Mouse (Mus musculus): ENCODE results near the gene Tanc1. TPM values are rescaled to one million over a fixed set of nuclear protein-coding genes. Genes with fewer than 3 reads are reported as not detected.

Tanc1 gene
- polyA plus RNA-seq, 1 experiment from 2014 or later: 24.8 TPM

DNA sequence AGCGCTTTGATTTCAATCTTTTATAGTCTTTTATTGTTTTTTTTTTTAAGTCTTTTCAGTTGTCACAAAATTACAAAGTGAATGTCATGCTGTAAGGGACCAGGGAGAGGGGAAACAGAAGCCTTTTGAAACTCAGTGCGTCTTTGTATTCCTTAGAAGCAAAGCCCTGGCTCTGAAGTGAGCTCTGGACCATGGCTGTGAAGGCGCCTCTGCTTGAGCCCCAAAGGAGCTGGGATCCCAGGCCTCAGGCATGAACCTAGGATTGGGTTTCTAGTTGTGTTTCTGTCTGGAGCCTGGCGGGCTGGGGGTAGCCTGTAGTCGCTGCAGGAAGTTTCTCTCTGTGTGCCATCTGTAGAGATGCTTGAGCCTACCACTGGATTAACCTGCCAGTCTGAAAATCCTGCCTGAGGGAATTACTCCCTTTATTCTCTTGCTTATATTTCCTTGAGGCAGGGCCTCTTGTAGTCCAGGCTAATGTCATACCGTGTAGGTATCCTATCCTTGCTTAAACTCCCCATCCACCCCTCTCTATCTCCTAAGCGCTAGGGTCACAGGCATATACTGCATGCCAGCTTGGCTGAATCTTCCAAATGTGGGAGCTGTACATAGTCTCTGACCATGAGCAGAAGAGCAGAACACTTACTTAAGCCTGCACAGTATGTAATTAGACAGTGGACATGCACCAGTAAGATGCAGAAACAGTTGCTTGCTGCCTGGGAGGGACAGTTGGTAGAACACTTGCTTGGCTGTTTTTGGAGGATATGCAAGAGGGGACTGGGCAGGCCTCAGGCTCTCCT lies 177.1 kb downstream of the Tanc1 start:
- no peak overlapping the region for H3K4me3 ChIP-seq (ENCODE audit: low read depth, low read length)
- no peak overlapping the region for H3K27ac ChIP-seq (ENCODE audit: low read depth)
- DNase-seq (ENCODE audit: low spot score): no peak
- H3K9me3 ChIP-seq (ENCODE audit: control insufficient read depth, low read length): no peaks in the 10 kb centered on the region
- H3K9ac ChIP-seq (ENCODE audit: low read length): no peak overlapping the region
- H3K36me3 ChIP-seq (ENCODE audit: control insufficient read depth, insufficient read depth, low read length): peaks cover 44% of the 10 kb centered on the region
- H3K27me3 ChIP-seq (replicated peaks; ENCODE audit: control insufficient read depth, insufficient read depth, low read length): no peaks in the 10 kb centered on the region
- no peak overlapping the region for H3K4me2 ChIP-seq (ENCODE audit: low read length)
- ATAC-seq (replicated peaks; ENCODE audit: low FRiP score, low TSS enrichment, low read depth): no peak
- H3K4me1 ChIP-seq (replicated peaks; ENCODE audit: control insufficient read depth, insufficient read depth, low read length): no peaks in the 10 kb centered on the region
- 90% methylated on average over 7 of the region's 7 CpGs for WGBS

DNA sequence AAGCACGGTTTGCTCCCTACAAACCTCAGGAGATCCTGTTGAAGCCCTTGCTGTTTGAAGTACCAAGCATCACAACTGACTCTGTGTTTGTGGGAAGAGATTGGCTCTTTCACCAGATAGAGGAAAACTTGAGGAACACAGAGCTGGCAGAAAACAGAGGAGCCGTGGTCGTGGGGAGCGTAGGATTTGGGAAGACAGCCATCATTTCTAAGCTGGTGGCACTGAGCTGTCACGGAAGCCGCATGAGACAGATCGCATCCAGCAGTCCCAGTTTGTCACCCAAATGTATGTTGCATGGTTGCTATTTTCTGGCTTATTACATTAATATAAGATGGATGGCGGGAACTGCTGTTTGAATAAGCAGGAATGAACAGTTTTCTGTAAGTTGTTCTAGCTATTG lies 179.8 kb downstream of the Tanc1 start:
- WGBS: 92% methylated on average over 8 of the region's 8 CpGs
- H3K9ac ChIP-seq (ENCODE audit: low read length): no peak overlapping the region
- no peaks in the 10 kb centered on the region for H3K27me3 ChIP-seq (replicated peaks; ENCODE audit: control insufficient read depth, insufficient read depth, low read length)
- ATAC-seq (replicated peaks; ENCODE audit: low FRiP score, low TSS enrichment, low read depth): no peak
- no peak for DNase-seq (ENCODE audit: low spot score)
- no peaks in the 10 kb centered on the region for H3K9me3 ChIP-seq (ENCODE audit: control insufficient read depth, low read length)
- peaks cover 58% of the 10 kb centered on the region for H3K36me3 ChIP-seq (ENCODE audit: control insufficient read depth, insufficient read depth, low read length)
- H3K4me3 ChIP-seq (ENCODE audit: low read depth, low read length): no peak overlapping the region
- H3K4me2 ChIP-seq (ENCODE audit: low read length): no peak overlapping the region
- H3K27ac ChIP-seq (ENCODE audit: low read depth): no peak overlapping the region
- H3K4me1 ChIP-seq (replicated peaks; ENCODE audit: control insufficient read depth, insufficient read depth, low read length): no peaks in the 10 kb centered on the region

DNA sequence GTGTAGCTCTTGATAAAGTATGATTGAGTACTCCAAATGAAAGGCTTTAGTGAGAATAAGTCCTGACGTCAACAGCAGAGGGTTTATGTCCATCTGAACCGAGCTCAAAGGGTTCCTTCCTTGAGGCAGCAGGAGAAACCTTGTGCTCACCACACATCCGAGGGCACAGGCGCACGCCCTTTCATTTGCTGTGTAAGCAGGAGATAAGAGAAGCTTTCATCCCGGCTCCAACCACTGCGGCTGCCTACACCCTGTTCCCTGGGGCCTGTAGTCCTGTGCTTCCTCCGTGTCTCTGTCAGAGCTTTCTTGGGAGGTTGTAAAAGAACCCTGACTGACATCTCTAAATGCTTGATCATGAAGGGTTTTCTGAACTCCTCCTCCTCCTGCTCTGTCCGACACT lies 181.5 kb downstream of the Tanc1 start:
- Histone ChIP-seq H3K9ac (ENCODE audit: low read length) (no peak overlapping the region), H3K36me3 (ENCODE audit: control insufficient read depth, insufficient read depth, low read length) (peaks cover 53% of the 10 kb centered on the region), H3K4me2 (ENCODE audit: low read length) (no peak overlapping the region), H3K9me3 (ENCODE audit: control insufficient read depth, low read length) (no peaks in the 10 kb centered on the region), H3K27ac (ENCODE audit: low read depth) (no peak overlapping the region), H3K4me1 (replicated peaks; ENCODE audit: control insufficient read depth, insufficient read depth, low read length) (no peaks in the 10 kb centered on the region), H3K4me3 (ENCODE audit: low read depth, low read length) (no peak overlapping the region), H3K27me3 (replicated peaks; ENCODE audit: control insufficient read depth, insufficient read depth, low read length) (no peaks in the 10 kb centered on the region)
- DNase-seq (ENCODE audit: low spot score) (no peak), ATAC-seq (replicated peaks; ENCODE audit: low FRiP score, low TSS enrichment, low read depth) (0 out of 2 replicates have a peak, but pooled peaks have one; percentile 53)
- 60% methylated on average over 9 of the region's 9 CpGs for WGBS

DNA sequence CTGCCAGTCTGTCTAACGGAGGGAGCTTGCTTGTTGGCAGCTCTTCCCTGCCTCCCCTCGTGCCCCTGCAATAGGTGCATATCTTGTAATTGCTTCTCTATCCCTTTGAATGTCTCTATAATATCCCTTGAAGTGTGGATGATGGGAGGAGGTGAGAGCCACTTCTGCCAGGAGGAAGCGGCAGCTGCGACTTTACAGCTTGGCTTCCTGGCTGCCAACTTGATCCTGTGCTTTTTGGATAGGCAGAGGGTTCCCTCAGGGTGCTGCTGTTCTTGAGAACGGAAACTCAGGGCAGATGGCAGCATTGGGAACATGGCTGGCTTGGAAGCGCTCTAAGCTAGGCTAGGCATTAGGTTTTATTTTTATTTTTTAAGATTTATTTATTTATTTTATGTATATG lies 183.0 kb downstream of the Tanc1 start:
- no peak overlapping the region for H3K27ac ChIP-seq (ENCODE audit: low read depth)
- H3K4me2 ChIP-seq (ENCODE audit: low read length): no peak overlapping the region
- H3K4me1 ChIP-seq (replicated peaks; ENCODE audit: control insufficient read depth, insufficient read depth, low read length): no peaks in the 10 kb centered on the region
- no peak overlapping the region for H3K9ac ChIP-seq (ENCODE audit: low read length)
- WGBS: 90% methylated on average over 6 of the region's 6 CpGs
- no peak overlapping the region for H3K4me3 ChIP-seq (ENCODE audit: low read depth, low read length)
- no peak for ATAC-seq (replicated peaks; ENCODE audit: low FRiP score, low TSS enrichment, low read depth)
- no peaks in the 10 kb centered on the region for H3K9me3 ChIP-seq (ENCODE audit: control insufficient read depth, low read length)
- H3K36me3 ChIP-seq (ENCODE audit: control insufficient read depth, insufficient read depth, low read length): peaks cover 60% of the 10 kb centered on the region
- no peak for DNase-seq (ENCODE audit: low spot score)
- no peaks in the 10 kb centered on the region for H3K27me3 ChIP-seq (replicated peaks; ENCODE audit: control insufficient read depth, insufficient read depth, low read length)

DNA sequence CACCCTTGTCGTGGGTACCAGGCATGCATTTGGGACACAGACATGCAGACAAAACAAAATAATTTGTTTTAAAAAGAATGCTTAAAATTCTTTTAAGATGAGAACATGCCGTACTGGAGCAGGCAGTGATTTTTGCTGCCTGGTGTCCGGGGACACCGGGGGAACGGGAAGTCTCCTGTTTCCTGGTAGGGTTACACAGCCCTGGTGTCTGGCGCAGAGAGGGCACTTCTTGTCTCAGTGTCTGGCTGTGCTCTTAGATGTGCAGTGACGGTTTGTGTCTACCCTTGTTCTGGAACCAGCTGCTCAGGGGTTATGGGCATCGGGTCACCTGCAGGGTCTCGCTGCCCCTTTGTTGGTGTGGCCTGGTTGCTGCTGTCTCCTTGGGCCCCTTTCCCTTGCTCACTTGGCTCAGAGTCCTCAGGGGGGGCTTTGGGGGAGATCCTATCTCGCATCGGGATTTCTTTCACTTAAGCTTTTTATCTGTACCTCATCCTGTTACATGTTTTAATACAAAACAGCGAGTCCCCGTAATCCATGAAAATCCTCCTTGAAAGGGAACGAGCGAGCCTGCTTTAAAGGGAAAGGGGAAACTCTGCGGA lies 187.2 kb downstream of the Tanc1 start:
- ATAC-seq (replicated peaks; ENCODE audit: low FRiP score, low TSS enrichment, low read depth) (no peak), DNase-seq (ENCODE audit: low spot score) (no peak)
- 73% methylated on average over 16 of the region's 16 CpGs for WGBS
- no peak overlapping the region for H3K27ac ChIP-seq (ENCODE audit: low read depth)
- no peak overlapping the region for H3K4me2 ChIP-seq (ENCODE audit: low read length)
- H3K9me3 ChIP-seq (ENCODE audit: control insufficient read depth, low read length): no peaks in the 10 kb centered on the region
- no peaks in the 10 kb centered on the region for H3K4me1 ChIP-seq (replicated peaks; ENCODE audit: control insufficient read depth, insufficient read depth, low read length)
- H3K9ac ChIP-seq (ENCODE audit: low read length): no peak overlapping the region
- no peak overlapping the region for H3K4me3 ChIP-seq (ENCODE audit: low read depth, low read length)
- H3K27me3 ChIP-seq (replicated peaks; ENCODE audit: control insufficient read depth, insufficient read depth, low read length): no peaks in the 10 kb centered on the region
- peaks cover 50% of the 10 kb centered on the region for H3K36me3 ChIP-seq (ENCODE audit: control insufficient read depth, insufficient read depth, low read length)

DNA sequence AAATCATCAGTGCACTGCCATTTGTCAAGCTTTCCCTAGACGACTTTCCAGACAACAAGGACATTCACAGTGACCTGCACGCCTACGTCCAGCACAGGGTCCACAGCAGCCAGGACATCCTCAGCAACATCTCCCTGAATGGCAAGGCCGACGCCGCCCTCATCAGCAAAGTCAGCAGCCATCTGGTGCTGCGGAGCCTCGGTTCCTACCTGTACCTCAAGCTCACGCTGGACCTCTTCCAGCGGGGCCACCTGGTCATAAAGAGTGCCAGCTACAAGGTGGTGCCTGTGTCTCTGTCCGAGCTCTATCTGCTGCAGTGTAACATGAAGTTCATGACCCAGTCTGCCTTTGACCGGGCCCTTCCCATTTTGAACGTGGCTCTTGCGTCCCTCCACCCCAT lies 187.7 kb downstream of the Tanc1 start:
- Histone ChIP-seq H3K4me1 (replicated peaks; ENCODE audit: control insufficient read depth, insufficient read depth, low read length) (no peaks in the 10 kb centered on the region), H3K9me3 (ENCODE audit: control insufficient read depth, low read length) (no peaks in the 10 kb centered on the region), H3K27ac (ENCODE audit: low read depth) (no peak overlapping the region), H3K9ac (ENCODE audit: low read length) (no peak overlapping the region), H3K4me2 (ENCODE audit: low read length) (no peak overlapping the region), H3K4me3 (ENCODE audit: low read depth, low read length) (no peak overlapping the region), H3K36me3 (ENCODE audit: control insufficient read depth, insufficient read depth, low read length) (peaks cover 47% of the 10 kb centered on the region), H3K27me3 (replicated peaks; ENCODE audit: control insufficient read depth, insufficient read depth, low read length) (no peaks in the 10 kb centered on the region)
- DNase-seq (ENCODE audit: low spot score) (no peak), ATAC-seq (replicated peaks; ENCODE audit: low FRiP score, low TSS enrichment, low read depth) (no peak)
- WGBS: 80% methylated on average over 14 of the region's 14 CpGs

DNA sequence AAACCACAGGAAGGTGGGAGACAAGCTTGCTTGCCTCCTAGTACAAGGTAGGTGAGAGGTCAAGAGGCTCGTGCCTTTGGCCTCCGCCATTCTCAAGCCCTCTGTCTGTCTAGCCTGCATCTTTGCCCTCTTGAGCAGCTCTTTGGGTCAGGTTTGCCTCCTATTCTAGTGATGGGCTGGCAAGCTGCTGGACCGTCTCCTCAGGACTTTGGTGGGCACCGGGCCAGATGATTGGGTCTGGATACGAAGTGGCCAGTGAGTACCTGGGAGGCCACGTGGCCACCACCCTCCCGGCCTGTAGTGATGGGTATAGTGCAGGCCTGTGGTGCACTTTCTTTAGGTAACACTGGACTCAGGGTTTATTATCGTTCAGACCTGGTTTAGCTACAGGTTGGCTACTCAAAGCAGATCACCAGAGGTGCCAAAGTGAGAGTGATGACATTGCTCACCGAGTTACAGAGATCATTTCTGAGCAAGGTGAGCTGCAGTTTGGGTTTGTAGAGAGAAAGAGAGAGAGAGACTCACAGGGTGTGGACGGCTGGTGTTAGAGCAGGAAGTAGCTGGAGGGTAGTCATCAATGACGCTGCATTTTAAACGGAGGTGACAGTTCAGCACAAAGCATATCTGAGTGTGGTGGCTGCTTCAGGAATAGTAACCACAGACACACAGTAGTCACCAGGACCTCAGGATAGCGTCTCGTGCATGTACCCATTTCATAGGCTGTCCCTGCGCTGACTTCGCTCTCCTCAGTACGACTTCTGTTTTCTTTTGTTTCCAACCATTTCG lies 188.8 kb downstream of the Tanc1 start:
- 91% methylated on average over 18 of the region's 18 CpGs for WGBS
- no peak overlapping the region for H3K4me2 ChIP-seq (ENCODE audit: low read length)
- H3K36me3 ChIP-seq (ENCODE audit: control insufficient read depth, insufficient read depth, low read length): peaks cover 52% of the 10 kb centered on the region
- no peaks in the 10 kb centered on the region for H3K4me1 ChIP-seq (replicated peaks; ENCODE audit: control insufficient read depth, insufficient read depth, low read length)
- no peak overlapping the region for H3K4me3 ChIP-seq (ENCODE audit: low read depth, low read length)
- DNase-seq (ENCODE audit: low spot score): no peak
- no peaks in the 10 kb centered on the region for H3K27me3 ChIP-seq (replicated peaks; ENCODE audit: control insufficient read depth, insufficient read depth, low read length)
- H3K9me3 ChIP-seq (ENCODE audit: control insufficient read depth, low read length): no peaks in the 10 kb centered on the region
- no peak for ATAC-seq (replicated peaks; ENCODE audit: low FRiP score, low TSS enrichment, low read depth)
- no peak overlapping the region for H3K27ac ChIP-seq (ENCODE audit: low read depth)
- no peak overlapping the region for H3K9ac ChIP-seq (ENCODE audit: low read length)

DNA sequence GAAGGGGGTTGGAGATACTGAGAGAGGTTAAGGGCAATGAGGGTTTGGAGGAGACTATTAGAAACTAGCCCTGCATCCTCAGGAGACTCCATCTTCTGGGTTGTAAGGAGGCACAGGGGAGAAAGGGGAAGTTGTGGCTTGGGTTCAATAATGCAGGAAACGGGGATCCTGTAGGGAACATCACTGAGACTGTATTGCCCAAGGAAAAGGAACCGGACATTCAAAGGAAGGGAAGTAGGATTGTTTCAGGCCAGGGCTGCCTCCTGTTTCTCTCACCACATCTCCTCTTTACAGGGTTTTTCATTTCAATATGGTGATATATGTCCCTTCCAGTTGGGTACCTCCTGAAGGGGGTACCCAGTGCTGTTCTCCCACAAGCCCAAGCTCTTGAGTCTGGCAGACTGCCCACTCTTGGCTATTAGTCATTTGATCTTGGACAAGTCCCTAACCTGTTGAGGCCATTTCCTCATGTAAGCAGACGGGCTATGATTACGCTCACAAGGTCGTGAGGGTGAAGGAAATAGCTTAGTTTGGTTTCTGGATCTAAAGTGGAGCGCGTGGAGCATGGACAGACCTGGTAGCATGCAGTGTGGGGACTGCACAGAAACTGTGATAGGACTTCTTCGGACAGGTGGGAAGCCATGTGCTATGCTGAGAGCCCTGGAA lies 191.0 kb downstream of the Tanc1 start:
- no peak for DNase-seq (ENCODE audit: low spot score)
- Histone ChIP-seq H3K4me2 (ENCODE audit: low read length) (no peak overlapping the region), H3K9ac (ENCODE audit: low read length) (no peak overlapping the region), H3K36me3 (ENCODE audit: control insufficient read depth, insufficient read depth, low read length) (peaks cover 53% of the 10 kb centered on the region), H3K9me3 (ENCODE audit: control insufficient read depth, low read length) (no peaks in the 10 kb centered on the region), H3K4me1 (replicated peaks; ENCODE audit: control insufficient read depth, insufficient read depth, low read length) (no peaks in the 10 kb centered on the region), H3K4me3 (ENCODE audit: low read depth, low read length) (no peak overlapping the region), H3K27me3 (replicated peaks; ENCODE audit: control insufficient read depth, insufficient read depth, low read length) (no peaks in the 10 kb centered on the region), H3K27ac (ENCODE audit: low read depth) (no peak overlapping the region)
- no peak for ATAC-seq (replicated peaks; ENCODE audit: low FRiP score, low TSS enrichment, low read depth)
- WGBS: 88% methylated on average over 8 of the region's 8 CpGs
